Mouse (Mus musculus): ENCODE results near the gene AC124108.1. TPM values are rescaled to one million over a fixed set of nuclear protein-coding genes. Genes with fewer than 3 reads are reported as not detected.

The AC124108.1 gene
- total and polyA plus RNA-seq, 3 experiments: not detected

DNA sequence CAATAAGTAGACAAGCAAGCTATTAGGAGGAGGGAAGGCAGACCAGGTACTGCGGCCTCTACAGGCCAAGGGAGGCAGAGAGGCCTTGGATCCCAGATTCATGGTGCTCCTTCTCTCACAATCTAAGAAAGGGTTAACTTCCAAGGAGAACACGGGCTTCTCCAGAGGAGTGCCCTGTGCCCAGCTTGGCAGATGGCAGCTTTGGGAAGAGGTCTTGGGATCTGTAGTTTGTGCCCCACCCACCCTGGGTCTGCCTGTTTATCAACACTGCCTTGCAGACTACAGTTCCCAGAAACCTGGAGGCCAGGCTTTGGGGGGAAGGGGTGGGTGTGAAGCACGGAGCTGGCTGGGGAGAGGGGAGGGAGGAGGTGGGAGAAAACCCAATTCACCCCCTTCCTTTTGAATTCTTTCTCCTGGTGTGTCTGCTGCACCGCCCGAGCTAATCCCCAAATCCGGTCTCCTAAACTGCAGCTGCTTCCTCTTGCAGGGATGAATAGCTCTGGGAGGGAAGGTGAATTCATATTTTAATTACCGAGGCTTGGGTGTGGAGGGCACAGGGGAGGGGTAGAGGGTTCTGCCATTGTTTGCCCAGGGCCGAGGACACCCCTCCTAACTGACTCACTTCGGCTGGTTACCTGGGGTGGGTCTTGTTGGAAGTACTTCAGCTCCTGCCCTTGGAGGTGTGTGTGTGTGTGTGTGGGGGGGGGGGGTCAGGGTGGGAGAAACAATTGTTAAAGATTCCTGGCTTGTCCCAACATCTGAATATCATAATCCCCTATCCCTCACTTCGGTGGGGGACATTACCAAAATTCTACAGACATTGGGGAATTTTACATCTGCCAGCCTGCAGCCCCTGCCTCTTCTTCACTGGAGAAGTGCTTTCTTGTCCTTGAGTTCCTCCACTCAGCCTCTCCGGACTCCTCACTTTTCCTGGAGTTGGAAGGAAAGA, 9.6 kb downstream of the AC124108.1 start:
- DNase-seq (ENCODE audit: extremely low read depth): no peak
- in situ Hi-C loops (cut with MboI; ENCODE audit: low pct_ligation_motif_present, low pct_unique_long_range_greater_than_20kb, low sequenced_read_pairs) (no loop called here), dilution Hi-C loops (cut with MboI; ENCODE audit: extremely low pct_ligation_motif_present, extremely low pct_unique_long_range_greater_than_20kb, low sequenced_read_pairs) (no loop called here)
- Histone ChIP-seq H3K4me1 (ENCODE audit: control insufficient read depth in 1 of 2, insufficient read depth in 2 of 2) (peaks cover 0 to 9% of the 10 kb centered on the region in 2 experiments; a peak in 2 of 4 replicates), H3K9me3 (replicated peaks; ENCODE audit: low read length) (no peaks in the 10 kb centered on the region), H3K27ac (ENCODE audit: insufficient read depth, low read depth) (no peak overlapping the region), H3K36me3 (replicated peaks in 1 of 2; ENCODE audit: control insufficient read depth in 1 of 2, insufficient read depth in 1 of 2, low read length in 1 of 2) (no peaks in the 10 kb centered on the region), H3K79me2 (replicated peaks; ENCODE audit: control insufficient read depth, extremely low read depth, insufficient read depth, poor library complexity, severe bottlenecking) (no peaks in the 10 kb centered on the region), H3K9ac (ENCODE audit: insufficient read depth, low read depth) (no peak overlapping the region), H3K4me2 (ENCODE audit: insufficient read depth, low read depth, poor library complexity, severe bottlenecking) (no peak overlapping the region), H3K27me3 (replicated peaks) (peaks cover 81% of the 10 kb centered on the region), H3K4me3 (replicated peaks in 1 of 3; ENCODE audit: low read depth in 2 of 3, low read length in 2 of 3, poor library complexity in 1 of 3) (no peak overlapping the region)
- no peak for TF ChIP-seq RCOR1 (conservative IDR thresholded peaks at IDR 0.05; ENCODE audit: low read depth, low read length)
- no peak for TF ChIP-seq NELFE (IDR thresholded peaks at IDR 0.05; ENCODE audit: low read depth, low read length)
- no peak for TF ChIP-seq ZC3H11A (IDR thresholded peaks at IDR 0.05; ENCODE audit: low read depth, low read length)
- TF ChIP-seq CTCF (conservative IDR thresholded peaks at IDR 0.05 in 1 of 2, IDR thresholded peaks at IDR 0.05 in 1 of 2; ENCODE audit: low read depth in 2 of 2, low read length in 2 of 2): peak in 1 of 2 experiments; percentile 27; a peak in 1 of 4 replicates

DNA sequence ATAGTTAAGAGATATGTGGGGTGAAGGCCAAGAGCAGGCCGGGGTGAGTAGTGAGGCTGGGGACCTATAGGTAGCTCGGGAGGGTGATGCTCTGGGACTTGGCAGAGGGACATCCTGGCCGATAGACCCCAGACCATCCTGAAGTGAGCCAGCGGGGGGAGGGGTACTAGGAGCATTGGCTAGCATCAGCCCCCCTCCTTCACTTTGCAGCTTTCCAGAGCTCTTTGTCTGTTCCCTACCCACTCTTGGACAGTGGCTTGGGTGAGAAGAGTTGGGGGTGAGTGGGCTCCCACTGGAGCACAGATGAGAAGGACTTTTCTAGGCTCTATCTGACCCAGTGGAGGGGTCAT, 10.2 kb downstream of the AC124108.1 start:
- no peaks in the 10 kb centered on the region for H3K79me2 ChIP-seq (replicated peaks; ENCODE audit: control insufficient read depth, extremely low read depth, insufficient read depth, poor library complexity, severe bottlenecking)
- dilution Hi-C loops (cut with MboI; ENCODE audit: extremely low pct_ligation_motif_present, extremely low pct_unique_long_range_greater_than_20kb, low sequenced_read_pairs): no loop called here
- no peak overlapping the region for H3K4me3 ChIP-seq (replicated peaks in 1 of 3; ENCODE audit: low read depth in 2 of 3, low read length in 2 of 3, poor library complexity in 1 of 3)

DNA sequence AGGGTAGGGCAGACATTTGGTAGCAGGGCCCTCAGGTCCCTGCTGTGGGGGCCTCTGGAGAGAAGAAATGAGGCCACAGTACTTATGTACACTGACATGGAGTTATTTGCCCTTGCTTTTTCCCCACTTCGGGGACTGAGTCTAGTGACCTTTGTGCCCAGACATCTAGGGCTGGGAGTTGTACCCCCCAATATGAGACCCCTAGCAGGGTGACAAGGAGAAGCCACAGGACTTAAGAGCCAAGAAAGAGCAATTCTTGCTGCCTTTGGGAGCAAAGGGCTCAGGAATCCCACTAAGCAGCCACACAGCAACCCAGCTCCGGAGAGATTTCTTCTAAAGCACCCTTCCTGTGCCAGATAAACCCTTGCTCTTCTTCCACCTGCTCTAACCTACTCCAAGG, 10.7 kb downstream of the AC124108.1 start:
- no peaks in the 10 kb centered on the region for H3K79me2 ChIP-seq (replicated peaks; ENCODE audit: control insufficient read depth, extremely low read depth, insufficient read depth, poor library complexity, severe bottlenecking)
- DNase-seq (ENCODE audit: extremely low read depth): no peak
- H3K27me3 ChIP-seq (replicated peaks): peaks cover 92% of the 10 kb centered on the region
- no peak overlapping the region for H3K9ac ChIP-seq (ENCODE audit: insufficient read depth, low read depth)
- dilution Hi-C loops (cut with MboI; ENCODE audit: extremely low pct_ligation_motif_present, extremely low pct_unique_long_range_greater_than_20kb, low sequenced_read_pairs) (no loop called here), in situ Hi-C loops (cut with MboI; ENCODE audit: low pct_ligation_motif_present, low pct_unique_long_range_greater_than_20kb, low sequenced_read_pairs) (no loop called here)
- H3K4me3 ChIP-seq (replicated peaks in 1 of 3; ENCODE audit: low read depth in 2 of 3, low read length in 2 of 3, poor library complexity in 1 of 3): no peak overlapping the region
- H3K36me3 ChIP-seq (replicated peaks in 1 of 2; ENCODE audit: control insufficient read depth in 1 of 2, insufficient read depth in 1 of 2, low read length in 1 of 2): no peaks in the 10 kb centered on the region
- H3K27ac ChIP-seq (ENCODE audit: insufficient read depth, low read depth): no peak overlapping the region
- H3K4me2 ChIP-seq (ENCODE audit: insufficient read depth, low read depth, poor library complexity, severe bottlenecking): no peak overlapping the region
- no peak for TF ChIP-seq MEF2A (IDR thresholded peaks at IDR 0.05; ENCODE audit: borderline replicate concordance, low read depth, low read length)
- TF ChIP-seq RCOR1 (conservative IDR thresholded peaks at IDR 0.05; ENCODE audit: low read depth, low read length): no peak
- no peak for TF ChIP-seq BHLHE40 (IDR thresholded peaks at IDR 0.05; ENCODE audit: low read depth, low read length)
- TF ChIP-seq MYC (IDR thresholded peaks at IDR 0.05; ENCODE audit: low read depth, low read length): no peak
- no peak for TF ChIP-seq JUND (conservative IDR thresholded peaks at IDR 0.05; ENCODE audit: low read depth, low read length)
- TF ChIP-seq KAT2A (IDR thresholded peaks at IDR 0.05; ENCODE audit: insufficient replicate concordance, low read length): no peak
- no peak for TF ChIP-seq POLR2A (IDR thresholded peaks at IDR 0.05; ENCODE audit: low read depth, low read length)
- no peak for TF ChIP-seq JUN (IDR thresholded peaks at IDR 0.05; ENCODE audit: insufficient read depth, low read depth, low read length)
- TF ChIP-seq TBP (conservative IDR thresholded peaks at IDR 0.05; ENCODE audit: low read depth, low read length): no peak
- no peak for TF ChIP-seq UBTF (IDR thresholded peaks at IDR 0.05; ENCODE audit: low read depth, low read length)
- no peaks in the 10 kb centered on the region for H3K9me3 ChIP-seq (replicated peaks; ENCODE audit: low read length)
- peaks cover 0 to 7% of the 10 kb centered on the region in 2 experiments; a peak in 1 of 4 replicates for H3K4me1 ChIP-seq (ENCODE audit: control insufficient read depth in 1 of 2, insufficient read depth in 2 of 2)

More for the DNA sequence above, 10.2 kb downstream of the AC124108.1 start:
- peaks cover 0 to 7% of the 10 kb centered on the region in 2 experiments; a peak in 1 of 4 replicates for H3K4me1 ChIP-seq (ENCODE audit: control insufficient read depth in 1 of 2, insufficient read depth in 2 of 2)
- in situ Hi-C loops (cut with MboI; ENCODE audit: low pct_ligation_motif_present, low pct_unique_long_range_greater_than_20kb, low sequenced_read_pairs): no loop called here
- H3K27ac ChIP-seq (ENCODE audit: insufficient read depth, low read depth): no peak overlapping the region
- peaks cover 87% of the 10 kb centered on the region for H3K27me3 ChIP-seq (replicated peaks)
- TF ChIP-seq NELFE (IDR thresholded peaks at IDR 0.05; ENCODE audit: low read depth, low read length) (no peak), HCFC1 (IDR thresholded peaks at IDR 0.05; ENCODE audit: low read depth, low read length) (no peak), MAX (IDR thresholded peaks at IDR 0.05; ENCODE audit: low read length) (no peak), UBTF (IDR thresholded peaks at IDR 0.05; ENCODE audit: low read depth, low read length) (no peak), USF1 (IDR thresholded peaks at IDR 0.05; ENCODE audit: low read depth, low read length) (no peak), MAZ (IDR thresholded peaks at IDR 0.05; ENCODE audit: low read depth, low read length) (no peak), PAX5 (IDR thresholded peaks at IDR 0.05; ENCODE audit: low read length) (no peak), TBP (conservative IDR thresholded peaks at IDR 0.05; ENCODE audit: low read depth, low read length) (no peak), USF2 (conservative IDR thresholded peaks at IDR 0.05; ENCODE audit: low read depth, low read length) (no peak), SIN3A (IDR thresholded peaks at IDR 0.05; ENCODE audit: low read length) (no peak)
- no peaks in the 10 kb centered on the region for H3K9me3 ChIP-seq (replicated peaks; ENCODE audit: low read length)
- no peak overlapping the region for H3K9ac ChIP-seq (ENCODE audit: insufficient read depth, low read depth)
- H3K4me2 ChIP-seq (ENCODE audit: insufficient read depth, low read depth, poor library complexity, severe bottlenecking): no peak overlapping the region
- DNase-seq (ENCODE audit: extremely low read depth): no peak
- H3K36me3 ChIP-seq (replicated peaks in 1 of 2; ENCODE audit: control insufficient read depth in 1 of 2, insufficient read depth in 1 of 2, low read length in 1 of 2): no peaks in the 10 kb centered on the region
